Mouse (Mus musculus): Measurements from ENCODE around the gene Enpep.

DNA sequence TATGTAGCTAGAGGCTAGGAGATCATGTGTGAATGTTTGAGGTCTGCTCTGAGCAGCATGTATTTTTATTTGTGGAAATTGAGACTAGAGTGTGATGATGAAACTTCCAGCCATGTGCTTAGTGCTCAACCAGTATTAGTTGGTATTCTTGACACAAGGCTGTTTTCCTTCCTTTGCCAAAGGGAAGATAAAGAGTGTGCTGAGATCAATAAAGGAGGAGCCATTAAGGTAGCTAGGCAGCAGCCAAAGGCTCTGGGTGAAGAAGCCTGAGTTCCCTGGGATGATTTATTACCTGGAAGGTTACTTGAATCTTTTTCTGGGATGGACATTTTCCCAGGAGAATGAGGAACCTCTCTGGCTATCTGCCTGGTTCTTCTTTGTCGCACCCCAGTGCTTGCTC, 30.9 kb upstream of the Enpep start:
- TF ChIP-seq POLR2A (IDR thresholded peaks at IDR 0.05; ENCODE audit: insufficient read depth, low read length): no peak
- TF ChIP-seq CTCF (IDR thresholded peaks at IDR 0.05; ENCODE audit: low read depth, low read length): no peak
- TF ChIP-seq EP300 (IDR thresholded peaks at IDR 0.05; ENCODE audit: insufficient read depth, low read depth, low read length): no peak
